Mouse (Mus musculus): Measurements from ENCODE around the gene Idh3a. TPM values are rescaled to one million over a fixed set of nuclear protein-coding genes. Genes with fewer than 3 reads are reported as not detected.
"Not testable (repeated sequence)": the region's sequence is repeated elsewhere in the genome, so short reads cannot be mapped to it uniquely, and the experiment has no call there.

Gene Idh3a
- total and polyA plus RNA-seq, 3 experiments = 21.7 to 79.5 (median 71.5) TPM

- Histone ChIP-seq H3K9me3 (replicated peaks) (peaks cover 6% of the 10 kb centered on the region), H3K36me3 (replicated peaks) (peaks cover 7% of the 10 kb centered on the region), H3K4me3 (ENCODE audit: low read depth, low read length) (no peak overlapping the region), H3K4me1 (ENCODE audit: insufficient read depth, low read depth, low read length) (peaks cover 29% of the 10 kb centered on the region), H3K27me3 (ENCODE audit: insufficient read depth, low read length) (no peaks in the 10 kb centered on the region)
- DNase-seq (ENCODE audit: low spot score) = no peak
- TF ChIP-seq GATA2 (IDR thresholded peaks at IDR 0.05; ENCODE audit: borderline replicate concordance, low read depth, low read length) (no peak), TAL1 (conservative IDR thresholded peaks at IDR 0.05; ENCODE audit: low read depth, low read length) (peak; percentile 55), POLR2AphosphoS5 (IDR thresholded peaks at IDR 0.05; ENCODE audit: insufficient replicate concordance, low read depth, low read length) (no peak)
- ATAC-seq (ENCODE audit: extremely low read depth, insufficient number of reproducible peaks, low FRiP score, poor library complexity, severe bottlenecking) = peak; percentile 51; the same call in 1 of the 2 replicates
Measured at GRCm38 (mm10) chr9:54583712-54584111, 2.4 kb upstream of the Idh3a start.

- not testable (repeated sequence) for DNase-seq (ENCODE audit: low spot score); ATAC-seq (ENCODE audit: extremely low read depth, insufficient number of reproducible peaks, low FRiP score, poor library complexity, severe bottlenecking); H3K9me3 ChIP-seq (replicated peaks); H3K27me3 ChIP-seq (ENCODE audit: insufficient read depth, low read length); H3K4me3 ChIP-seq (ENCODE audit: low read depth, low read length)
- H3K36me3 ChIP-seq (replicated peaks) = peaks cover 11% of the 10 kb centered on the region
- H3K4me1 ChIP-seq (ENCODE audit: insufficient read depth, low read depth, low read length) = peaks cover 32% of the 10 kb centered on the region
Measured at GRCm38 (mm10) chr9:54584127-54584526, 2.0 kb upstream of the Idh3a start.

- Histone ChIP-seq H3K27me3 (ENCODE audit: insufficient read depth, low read length) (no peaks in the 10 kb centered on the region), H3K4me3 (ENCODE audit: low read depth, low read length) (peak overlapping the region; percentile 100; the same call in 1 of the 2 replicates), H3K36me3 (replicated peaks) (peaks cover 26% of the 10 kb centered on the region), H3K4me1 (ENCODE audit: insufficient read depth, low read depth, low read length) (peaks cover 37% of the 10 kb centered on the region), H3K9me3 (replicated peaks) (peaks cover 6% of the 10 kb centered on the region)
- ATAC-seq (ENCODE audit: extremely low read depth, insufficient number of reproducible peaks, low FRiP score, poor library complexity, severe bottlenecking) (no peak), DNase-seq (ENCODE audit: low spot score) (no peak)
- TF ChIP-seq POLR2AphosphoS5 (IDR thresholded peaks at IDR 0.05; ENCODE audit: insufficient replicate concordance, low read depth, low read length) = no peak
- no peak for TF ChIP-seq TAL1 (conservative IDR thresholded peaks at IDR 0.05; ENCODE audit: low read depth, low read length)
- TF ChIP-seq CTCF (IDR thresholded peaks at IDR 0.05; ENCODE audit: low read depth, low read length) = no peak
- TF ChIP-seq GATA1 (IDR thresholded peaks at IDR 0.05; ENCODE audit: borderline replicate concordance, low read length) = no peak
- TF ChIP-seq GATA2 (IDR thresholded peaks at IDR 0.05; ENCODE audit: borderline replicate concordance, low read depth, low read length) = no peak
Measured at GRCm38 (mm10) chr9:54585839-54586198, 315 bp upstream of the Idh3a start.

- H3K4me1 ChIP-seq (ENCODE audit: insufficient read depth, low read depth, low read length) = peaks cover 35% of the 10 kb centered on the region
- peaks cover 44% of the 10 kb centered on the region for H3K36me3 ChIP-seq (replicated peaks)
- peak overlapping the region; percentile 100; the same call in 1 of the 2 replicates for H3K4me3 ChIP-seq (ENCODE audit: low read depth, low read length)
- no peak for ATAC-seq (ENCODE audit: extremely low read depth, insufficient number of reproducible peaks, low FRiP score, poor library complexity, severe bottlenecking)
- H3K9me3 ChIP-seq (replicated peaks) = peaks cover 4% of the 10 kb centered on the region
- TF ChIP-seq TAL1 (conservative IDR thresholded peaks at IDR 0.05; ENCODE audit: low read depth, low read length) (no peak), GATA2 (IDR thresholded peaks at IDR 0.05; ENCODE audit: borderline replicate concordance, low read depth, low read length) (no peak), GATA1 (IDR thresholded peaks at IDR 0.05; ENCODE audit: borderline replicate concordance, low read length) (no peak), CTCF (IDR thresholded peaks at IDR 0.05; ENCODE audit: low read depth, low read length) (no peak), POLR2AphosphoS5 (IDR thresholded peaks at IDR 0.05; ENCODE audit: insufficient replicate concordance, low read depth, low read length) (no peak)
- no peak for DNase-seq (ENCODE audit: low spot score)
- H3K27me3 ChIP-seq (ENCODE audit: insufficient read depth, low read length) = no peaks in the 10 kb centered on the region
Measured at GRCm38 (mm10) chr9:54587863-54588262, 1.7 kb downstream of the Idh3a start.

- not testable (repeated sequence) for H3K27me3 ChIP-seq (ENCODE audit: insufficient read depth, low read length); ATAC-seq (ENCODE audit: extremely low read depth, insufficient number of reproducible peaks, low FRiP score, poor library complexity, severe bottlenecking); H3K4me1 ChIP-seq (ENCODE audit: insufficient read depth, low read depth, low read length); H3K4me3 ChIP-seq (ENCODE audit: low read depth, low read length); DNase-seq (ENCODE audit: low spot score); H3K9me3 ChIP-seq (replicated peaks)
- peaks cover 95% of the 10 kb centered on the region for H3K36me3 ChIP-seq (replicated peaks)
Measured at GRCm38 (mm10) chr9:54593652-54594051, 7.5 kb downstream of the Idh3a start.

- Histone ChIP-seq H3K9me3 (replicated peaks) (no peaks in the 10 kb centered on the region), H3K4me3 (ENCODE audit: low read depth, low read length) (no peak overlapping the region), H3K4me1 (ENCODE audit: insufficient read depth, low read depth, low read length) (peaks cover 3% of the 10 kb centered on the region; the same call in 1 of the 2 replicates), H3K36me3 (replicated peaks) (peaks cover 97% of the 10 kb centered on the region), H3K27me3 (ENCODE audit: insufficient read depth, low read length) (no peaks in the 10 kb centered on the region)
- ATAC-seq (ENCODE audit: extremely low read depth, insufficient number of reproducible peaks, low FRiP score, poor library complexity, severe bottlenecking) (no peak), DNase-seq (ENCODE audit: low spot score) (no peak)
- no peak for TF ChIP-seq GATA2 (IDR thresholded peaks at IDR 0.05; ENCODE audit: borderline replicate concordance, low read depth, low read length)
Measured at GRCm38 (mm10) chr9:54596752-54597465, 10.8 kb downstream of the Idh3a start.

- Histone ChIP-seq H3K36me3 (replicated peaks) (peaks cover 81% of the 10 kb centered on the region), H3K9me3 (replicated peaks) (no peaks in the 10 kb centered on the region), H3K4me3 (ENCODE audit: low read depth, low read length) (no peak overlapping the region), H3K4me1 (ENCODE audit: insufficient read depth, low read depth, low read length) (0 out of 2 replicates have a peak, but pooled peaks cover 5% of the 10 kb centered on the region), H3K27me3 (ENCODE audit: insufficient read depth, low read length) (no peaks in the 10 kb centered on the region)
- ATAC-seq (ENCODE audit: extremely low read depth, insufficient number of reproducible peaks, low FRiP score, poor library complexity, severe bottlenecking) = no peak
- no peak for DNase-seq (ENCODE audit: low spot score)
- TF ChIP-seq GATA1 (IDR thresholded peaks at IDR 0.05; ENCODE audit: borderline replicate concordance, low read length) (no peak), GATA2 (IDR thresholded peaks at IDR 0.05; ENCODE audit: borderline replicate concordance, low read depth, low read length) (no peak), TAL1 (conservative IDR thresholded peaks at IDR 0.05; ENCODE audit: low read depth, low read length) (no peak)
Measured at GRCm38 (mm10) chr9:54602386-54602785, 16.3 kb downstream of the Idh3a start.
